Mouse (Mus musculus): ENCODE measurements around the gene Clk2. TPM values are rescaled to one million over a fixed set of nuclear protein-coding genes. Genes with fewer than 3 reads are reported as not detected.

Gene Clk2
- 100 to 1,000 TPM; 162 to 174 TPM for total RNA-seq (2023)

GRCm38 (mm10) chr3:89164506-89165267, at the start of gene Clk2:
TSS of gene Clk2 (plus strand) at chr3:89164795.

DNA sequence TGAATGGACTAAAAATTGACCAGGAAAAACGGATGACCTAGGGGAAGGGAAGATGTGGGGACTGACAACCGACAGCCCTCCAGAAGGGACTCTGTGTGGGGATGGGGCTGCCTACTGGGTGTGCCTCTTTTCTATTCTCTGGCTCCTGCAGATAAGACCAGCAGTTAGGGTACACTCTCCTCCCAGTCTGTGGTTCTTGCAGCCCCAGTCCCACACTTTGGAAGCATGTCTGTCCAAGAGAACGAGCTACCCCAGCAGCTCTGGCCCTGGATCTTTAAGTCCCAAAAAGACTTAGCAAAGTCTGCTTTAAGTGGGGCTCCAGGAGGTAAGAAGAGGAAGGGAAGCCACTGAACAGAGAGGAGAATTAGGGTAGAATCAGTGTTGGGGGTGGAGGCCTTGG, 28.6 kb upstream of the Clk2 start, which contains the start of gene Pklr:
Gene Pklr, plus strand, starts transcription at position 185 of the 400 bp plus-strand sequence.

GRCm38 (mm10) chr3:89159616-89160344, 4.8 kb upstream of the Clk2 start, which contains the start of gene Hcn3:
TSS of gene Hcn3 (minus strand) at chr3:89160196.

DNA sequence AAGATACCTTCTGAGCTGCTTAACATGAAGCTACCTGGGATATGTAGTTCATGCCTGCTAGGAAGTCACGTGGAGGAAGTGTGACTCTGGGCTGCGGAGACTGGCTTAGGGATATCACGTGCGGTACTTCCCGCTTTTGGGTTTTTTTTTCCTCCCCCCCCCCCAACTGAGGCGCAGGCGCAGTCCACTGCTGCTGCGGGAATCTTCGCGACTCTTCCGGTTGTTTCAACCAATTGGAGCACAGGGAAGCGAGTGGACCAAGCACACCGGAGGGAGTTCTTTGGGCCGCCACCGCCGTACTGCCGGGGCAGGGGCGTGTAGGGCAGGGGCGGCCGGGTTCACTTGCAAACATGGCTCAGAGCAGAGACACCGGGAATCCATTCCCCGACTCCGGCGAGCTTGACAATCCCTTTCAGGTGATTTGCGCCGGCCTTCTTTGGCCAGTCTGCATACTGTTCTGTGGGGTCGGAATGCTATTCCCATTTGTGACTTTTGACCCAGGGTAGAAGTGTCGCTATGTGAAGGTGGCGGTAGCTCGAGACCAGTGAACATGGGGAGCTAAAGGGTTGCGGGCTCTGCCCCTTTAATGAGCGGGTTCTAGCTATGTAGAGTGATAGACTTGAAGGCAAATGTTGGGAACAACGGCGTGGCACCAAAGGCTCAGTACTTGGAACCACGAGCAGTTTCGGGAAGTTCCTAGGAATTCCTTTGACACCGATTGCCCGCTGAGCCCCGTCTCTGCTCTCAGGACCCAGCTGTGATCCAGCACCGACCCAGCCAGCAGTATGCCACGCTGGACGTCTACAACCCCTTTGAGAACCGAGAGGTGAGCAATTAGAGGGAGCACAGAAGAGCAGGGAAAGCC, 12.9 kb downstream of the Clk2 start, which contains the start of gene Scamp3:
Gene Scamp3, plus strand, starts transcription at position 232 of the 865 bp plus-strand sequence.

DNA sequence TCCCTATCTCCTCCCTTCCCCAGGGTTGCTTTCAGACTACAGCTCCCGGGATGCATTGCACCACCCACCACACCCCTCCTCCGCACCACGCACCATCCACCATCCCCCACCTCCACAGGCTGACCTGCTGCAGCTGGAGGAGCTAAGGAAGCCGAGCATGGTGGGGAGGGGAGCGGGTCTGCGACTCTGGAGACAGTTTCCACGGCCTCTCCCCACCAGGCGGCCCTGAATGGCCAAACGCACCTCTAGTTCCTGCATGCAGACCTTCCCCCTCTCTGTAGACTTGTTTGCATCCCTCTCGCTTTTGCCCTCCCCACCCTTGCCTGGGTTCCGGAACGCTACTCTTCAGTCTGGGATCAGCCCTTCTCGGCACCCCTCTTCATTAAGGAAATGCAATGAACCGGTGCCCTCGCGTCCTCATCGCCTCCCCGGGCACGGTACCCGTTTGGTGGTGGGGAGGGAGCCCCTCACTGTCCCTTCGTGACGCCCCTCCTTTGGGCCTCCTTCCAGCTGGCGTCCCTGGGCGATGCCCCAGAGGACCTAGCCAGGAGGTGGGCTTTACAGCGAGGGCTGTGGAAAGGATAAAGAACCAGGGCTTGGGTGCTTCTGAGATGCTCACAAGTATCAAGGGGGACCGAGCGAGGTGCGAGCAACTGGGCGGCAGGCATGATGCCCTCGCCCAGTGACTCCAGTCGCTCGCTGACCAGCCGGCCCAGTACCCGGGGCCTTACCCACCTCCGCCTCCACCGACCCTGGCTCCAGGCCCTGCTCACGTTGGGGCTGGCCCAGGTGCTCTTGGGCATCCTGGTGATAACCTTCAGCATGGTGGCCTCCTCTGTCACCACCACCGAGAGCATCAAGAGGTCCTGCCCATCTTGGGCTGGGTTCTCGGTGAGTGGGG, 18.7 kb downstream of the Clk2 start, which contains the start of gene Fam189b:
Gene Fam189b, plus strand, starts transcription at position 86 of the 901 bp plus-strand sequence.

DNA sequence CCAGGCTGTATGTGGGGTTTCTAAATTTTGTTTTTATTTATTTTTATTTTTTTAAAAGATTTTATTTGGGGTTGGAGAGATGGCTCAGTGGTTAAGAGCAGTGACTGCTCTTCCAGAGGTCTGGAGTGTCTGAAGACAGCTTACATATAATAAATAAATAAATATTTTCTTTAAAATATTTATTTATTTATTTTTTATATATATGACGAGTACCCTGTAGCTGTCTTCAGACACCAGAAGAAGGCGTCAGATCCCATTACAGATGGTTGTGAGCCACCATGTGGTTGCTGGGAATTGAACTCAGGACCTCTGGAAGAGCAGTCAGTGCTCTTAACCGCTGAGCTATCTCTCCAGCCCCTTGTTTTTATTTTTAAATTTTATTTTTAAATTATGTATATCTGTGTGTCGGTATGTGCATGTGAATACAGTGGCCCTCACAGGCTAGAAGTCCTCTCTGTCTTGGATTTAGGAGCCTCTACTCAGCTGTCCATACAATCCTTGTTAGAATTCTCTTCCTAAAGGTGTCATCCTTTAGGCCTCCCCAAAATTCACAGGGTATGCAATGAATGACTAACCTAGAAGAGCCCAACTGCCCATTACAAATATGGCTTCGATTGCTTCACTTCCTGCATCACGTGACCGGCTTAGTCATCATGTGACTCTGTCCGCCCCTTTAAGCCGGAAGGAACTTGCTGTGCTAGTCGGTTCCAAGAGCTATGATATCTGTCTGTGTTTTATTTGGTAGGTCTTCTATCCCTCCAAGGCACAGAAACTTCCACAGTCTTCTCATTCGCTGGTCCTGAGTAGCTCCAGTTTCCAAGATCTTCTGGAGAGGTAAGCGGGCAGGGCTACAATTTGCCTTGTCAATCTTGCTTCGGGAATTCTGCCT, 37.9 kb downstream of the Clk2 start, which contains the start of gene Gba:
Gene Gba, plus strand, starts transcription at position 676 of the 889 bp plus-strand sequence.

GRCm38 (mm10) chr3:89214681-89215411, 50.3 kb downstream of the Clk2 start, which contains the start of gene Thbs3:
TSS of gene Thbs3 (plus strand) at chr3:89215180.

Other genes starting within 250 kb of the Clk2 start
- 100 to 1,000 TPM; 108 to 111 TPM for gene Ash1l, start 214.2 kb upstream of the Clk2 start, total RNA-seq (2023)
- gene Dap3, start 213.6 kb upstream of the Clk2 start, total RNA-seq (2023) = 100 to 1,000 TPM; 100 to 103 TPM
- 10 to 100 TPM; 52.2 to 54.5 TPM for gene Rusc1, start 71.5 kb upstream of the Clk2 start, total RNA-seq (2023)
- not detected for gene Gm43738, start 63.7 kb upstream of the Clk2 start, total RNA-seq (2023)
- 10 to 100 TPM; 19.8 to 21.0 TPM for gene Fdps, start 62.8 kb upstream of the Clk2 start, total RNA-seq (2023)
- not detected for gene Pklr, start 28.7 kb upstream of the Clk2 start, total RNA-seq (2023)
- gene Hcn3, start 4.6 kb upstream of the Clk2 start, total RNA-seq (2023) = 1 to 10 TPM; 2.7 to 4.7 TPM
- gene Scamp3, start 12.7 kb downstream of the Clk2 start, total RNA-seq (2023) = 100 to 1,000 TPM; 108 to 133 TPM
- gene Fam189b, start 18.3 kb downstream of the Clk2 start, total RNA-seq (2023) = 10 to 100 TPM; 22.6 to 25.4 TPM
- 10 to 100 TPM; 89.2 to 94.7 TPM for gene Gba, start 38.1 kb downstream of the Clk2 start, total RNA-seq (2023)
- gene Thbs3, start 50.4 kb downstream of the Clk2 start, total RNA-seq (2023) = 1 to 10 TPM; 6.8 to 9.9 TPM
- 100 to 1,000 TPM; 144 to 228 TPM for gene Mtx1, start 62.3 kb downstream of the Clk2 start, total RNA-seq (2023)
- 1 to 10 TPM; 1.1 to 1.3 TPM for gene Muc1, start 64.3 kb downstream of the Clk2 start, total RNA-seq (2023)
- gene Krtcap2, start 81.2 kb downstream of the Clk2 start, total RNA-seq (2023) = 100 to 1,000 TPM in 1 of 2 experiments, 10 to 100 TPM in 1; 97.1 to 103 TPM
- 1 to 10 TPM; 4.8 to 5.0 TPM for gene Trim46, start 81.5 kb downstream of the Clk2 start, total RNA-seq (2023)
- 10 to 100 TPM; 76.7 to 98.6 TPM for gene Dpm3, start 94.6 kb downstream of the Clk2 start, total RNA-seq (2023)
- gene Slc50a1, start 105.8 kb downstream of the Clk2 start, total RNA-seq (2023) = 100 to 1,000 TPM; 163 to 165 TPM
- 1 to 10 TPM; 1.6 to 3.7 TPM for gene Efna1, start 116.3 kb downstream of the Clk2 start, total RNA-seq (2023)
- not detected for gene Efna3, start 158.2 kb downstream of the Clk2 start, total RNA-seq (2023)
- under 1 TPM in 1 of 2 experiments, not detected in 1; 0.67 TPM for gene Efna4, start 173.2 kb downstream of the Clk2 start, total RNA-seq (2023)
- 1 to 10 TPM; 7.2 to 7.7 TPM for gene Adam15, start 185.2 kb downstream of the Clk2 start, total RNA-seq (2023)
- not detected for gene Dcst2, start 197.2 kb downstream of the Clk2 start, total RNA-seq (2023)
- gene Dcst1, start 200.5 kb downstream of the Clk2 start, total RNA-seq (2023) = not detected
- 10 to 100 TPM; 55.7 to 72.5 TPM for gene Zbtb7b, start 230.0 kb downstream of the Clk2 start, total RNA-seq (2023)
- gene Lenep, start 238.0 kb downstream of the Clk2 start, total RNA-seq (2023) = 1 to 10 TPM in 1 of 2 experiments, not detected in 1; 1.3 TPM
- 10 to 100 TPM; 43.0 to 56.7 TPM for gene Flad1, start 247.1 kb downstream of the Clk2 start, total RNA-seq (2023)

Measured in B cell, adult 67 days (primary cell).